Mouse (Mus musculus): ENCODE data around the gene Gm34653. TPM values are rescaled to one million over a fixed set of nuclear protein-coding genes. Genes with fewer than 3 reads are reported as not detected.
A peak's percentile ranks its signal among the peaks of the same experiment; 100 is the strongest.
"Not testable (repeated sequence)": the region's sequence is repeated elsewhere in the genome, so short reads cannot be mapped to it uniquely, and the experiment has no call there.

Gm34653 gene
- polyA plus RNA-seq, 1 experiment: not detected

GRCm38 (mm10) chr2:34826460-34827231 lies 6.2 kb upstream of the Gm34653 start:
- H3K27ac ChIP-seq (ENCODE audit: insufficient read depth, low read length): 0 out of 2 replicates have a peak overlapping the region, but pooled peaks have one; percentile 1
- peak overlapping the region; percentile 61 for H3K4me3 ChIP-seq (replicated peaks; ENCODE audit: insufficient read depth, low read depth, low read length)
- H3K27me3 ChIP-seq (ENCODE audit: control insufficient read depth, insufficient read depth, low read length): no peaks in the 10 kb centered on the region
- H3K4me1 ChIP-seq (ENCODE audit: control insufficient read depth, insufficient read depth, low read length): peaks cover 3% of the 10 kb centered on the region; the same call in 1 of the 2 replicates
- 33% methylated on average over 19 of the region's 21 CpGs for WGBS
- no peak for DNase-seq
- TF ChIP-seq POLR2A (IDR thresholded peaks at IDR 0.05; ENCODE audit: borderline replicate concordance, insufficient read depth, low read length): no peak
- no peak for TF ChIP-seq CTCF (IDR thresholded peaks at IDR 0.05; ENCODE audit: borderline replicate concordance, insufficient read depth, low read depth, low read length)

DNA sequence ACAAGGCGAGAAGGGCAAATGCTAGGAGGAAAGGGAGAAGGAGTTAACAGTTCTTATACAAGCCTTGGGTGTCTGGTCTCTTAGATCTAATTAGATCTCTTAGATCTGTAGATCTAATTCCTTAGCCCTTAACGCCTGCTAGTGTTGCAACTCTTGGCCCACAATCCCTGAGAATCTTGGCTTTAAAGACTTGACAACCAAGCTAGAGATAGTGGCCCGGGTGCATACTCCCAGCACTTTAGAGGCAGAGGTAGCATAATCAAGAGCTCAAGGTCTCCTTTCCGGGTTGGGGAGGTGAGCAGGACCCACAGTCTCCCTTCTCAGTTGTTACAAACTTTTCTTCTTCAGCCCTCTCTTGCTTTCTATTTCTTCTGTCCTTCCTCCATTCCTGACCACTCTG lies 5.2 kb upstream of the Gm34653 start:
- Histone ChIP-seq H3K4me1 (ENCODE audit: control insufficient read depth, insufficient read depth, low read length) (peaks cover 3% of the 10 kb centered on the region; the same call in 1 of the 2 replicates), H3K27ac (ENCODE audit: insufficient read depth, low read length) (no peak overlapping the region), H3K4me3 (replicated peaks; ENCODE audit: insufficient read depth, low read depth, low read length) (no peak overlapping the region), H3K27me3 (ENCODE audit: control insufficient read depth, insufficient read depth, low read length) (no peaks in the 10 kb centered on the region)
- WGBS: 91% methylated on average over 4 of the region's 4 CpGs
- DNase-seq: no peak
- TF ChIP-seq POLR2A (IDR thresholded peaks at IDR 0.05; ENCODE audit: borderline replicate concordance, insufficient read depth, low read length): no peak
- TF ChIP-seq CTCF (IDR thresholded peaks at IDR 0.05; ENCODE audit: borderline replicate concordance, insufficient read depth, low read depth, low read length): no peak

GRCm38 (mm10) chr2:34828026-34828425 lies 4.8 kb upstream of the Gm34653 start:
- no peak for DNase-seq
- WGBS: 80% methylated on average over 1 of the region's 1 CpGs
- no peak for TF ChIP-seq CTCF (IDR thresholded peaks at IDR 0.05; ENCODE audit: borderline replicate concordance, insufficient read depth, low read depth, low read length)
- no peak for TF ChIP-seq POLR2A (IDR thresholded peaks at IDR 0.05; ENCODE audit: borderline replicate concordance, insufficient read depth, low read length)
- H3K4me3 ChIP-seq (replicated peaks; ENCODE audit: insufficient read depth, low read depth, low read length): no peak overlapping the region
- no peak overlapping the region for H3K27ac ChIP-seq (ENCODE audit: insufficient read depth, low read length)
- no peaks in the 10 kb centered on the region for H3K27me3 ChIP-seq (ENCODE audit: control insufficient read depth, insufficient read depth, low read length)
- peaks cover 3% of the 10 kb centered on the region; the same call in 1 of the 2 replicates for H3K4me1 ChIP-seq (ENCODE audit: control insufficient read depth, insufficient read depth, low read length)

DNA sequence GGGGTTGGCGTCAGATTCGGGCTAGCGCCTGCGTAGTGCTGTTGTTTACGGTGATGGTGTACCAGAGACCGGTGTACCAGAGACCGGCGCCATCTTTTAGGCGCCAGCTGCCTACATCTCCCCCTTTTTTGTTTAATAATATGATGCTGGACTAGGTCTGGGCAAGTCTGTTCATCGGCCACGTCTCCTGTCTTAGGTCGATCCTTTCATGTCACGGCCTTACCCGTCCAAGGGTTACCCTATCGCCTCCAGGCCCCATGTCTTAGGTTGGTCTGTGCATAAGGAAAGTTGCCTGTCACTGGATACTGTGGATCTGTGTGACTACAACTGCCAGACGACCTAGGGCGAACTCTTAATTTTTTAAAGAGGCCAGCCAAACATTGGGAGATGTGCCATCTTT lies 2.7 kb upstream of the Gm34653 start:
- DNase-seq; H3K4me1 ChIP-seq (ENCODE audit: control insufficient read depth, insufficient read depth, low read length); H3K27me3 ChIP-seq (ENCODE audit: control insufficient read depth, insufficient read depth, low read length); H3K4me3 ChIP-seq (replicated peaks; ENCODE audit: insufficient read depth, low read depth, low read length); H3K27ac ChIP-seq (ENCODE audit: insufficient read depth, low read length): not testable (repeated sequence)
- WGBS: 93% methylated on average over 17 of the region's 17 CpGs

DNA sequence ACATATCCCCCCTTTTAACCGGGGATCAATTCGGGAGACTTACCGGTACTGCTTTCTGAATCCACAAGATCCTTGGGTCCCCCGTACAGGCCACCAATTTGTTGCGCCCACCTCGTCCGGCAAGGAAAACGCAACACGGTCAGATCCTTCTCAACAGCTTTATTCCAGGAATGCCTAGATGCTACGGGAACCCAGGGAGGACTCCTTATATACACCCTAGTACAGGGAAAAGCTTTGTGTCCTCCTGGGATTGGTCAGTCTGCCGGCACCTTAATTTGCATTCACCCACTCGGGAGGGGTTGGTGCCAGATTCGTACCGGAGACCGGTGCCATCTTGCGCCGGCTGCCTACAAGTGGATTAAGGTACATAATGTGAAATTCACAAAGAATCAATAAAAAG lies 817 bp downstream of the Gm34653 start:
- Histone ChIP-seq H3K4me1 (ENCODE audit: control insufficient read depth, insufficient read depth, low read length) (no peaks in the 10 kb centered on the region), H3K4me3 (replicated peaks; ENCODE audit: insufficient read depth, low read depth, low read length) (no peak overlapping the region), H3K27ac (ENCODE audit: insufficient read depth, low read length) (no peak overlapping the region), H3K27me3 (ENCODE audit: control insufficient read depth, insufficient read depth, low read length) (no peaks in the 10 kb centered on the region)
- no peak for DNase-seq
- 85% methylated on average over 17 of the region's 17 CpGs for WGBS
- TF ChIP-seq CTCF (IDR thresholded peaks at IDR 0.05; ENCODE audit: borderline replicate concordance, insufficient read depth, low read depth, low read length) (no peak), POLR2A (IDR thresholded peaks at IDR 0.05; ENCODE audit: borderline replicate concordance, insufficient read depth, low read length) (no peak)

GRCm38 (mm10) chr2:34835669-34836068 lies 2.9 kb downstream of the Gm34653 start:
- WGBS: 62% methylated on average over 3 of the region's 3 CpGs
- H3K4me1 ChIP-seq (ENCODE audit: control insufficient read depth, insufficient read depth, low read length): no peaks in the 10 kb centered on the region
- DNase-seq: no peak

DNA sequence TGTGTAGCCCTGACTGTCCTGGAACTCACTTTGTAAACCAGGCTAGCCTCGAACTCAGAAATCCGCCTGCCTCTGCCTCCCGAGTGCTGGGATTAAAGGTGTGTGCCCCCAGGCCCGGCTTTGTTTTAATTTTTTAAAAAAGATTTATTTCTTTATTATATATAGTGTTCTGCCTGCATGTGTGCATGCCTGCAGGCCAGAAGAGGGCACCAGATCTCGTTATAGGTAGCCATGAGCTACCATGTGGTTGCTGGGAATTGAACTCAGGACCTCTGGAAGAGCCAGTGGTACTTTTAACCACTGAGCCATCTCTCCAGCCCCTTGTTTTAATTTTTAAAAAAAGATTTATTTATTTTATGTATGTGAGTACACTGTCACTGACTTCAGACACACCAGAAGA lies 7.3 kb downstream of the Gm34653 start:
- not testable (repeated sequence) for DNase-seq; H3K27me3 ChIP-seq (ENCODE audit: control insufficient read depth, insufficient read depth, low read length); H3K4me3 ChIP-seq (replicated peaks; ENCODE audit: insufficient read depth, low read depth, low read length); H3K4me1 ChIP-seq (ENCODE audit: control insufficient read depth, insufficient read depth, low read length); H3K27ac ChIP-seq (ENCODE audit: insufficient read depth, low read length)
- WGBS: 83% methylated on average over 5 of the region's 5 CpGs

More at GRCm38 (mm10) chr2:34835669-34836068, 2.9 kb downstream of the Gm34653 start:
- H3K4me3 ChIP-seq (replicated peaks; ENCODE audit: insufficient read depth, low read depth, low read length): no peak overlapping the region
- TF ChIP-seq POLR2A (IDR thresholded peaks at IDR 0.05; ENCODE audit: borderline replicate concordance, insufficient read depth, low read length) (no peak), CTCF (IDR thresholded peaks at IDR 0.05; ENCODE audit: borderline replicate concordance, insufficient read depth, low read depth, low read length) (no peak)
- H3K27me3 ChIP-seq (ENCODE audit: control insufficient read depth, insufficient read depth, low read length): no peaks in the 10 kb centered on the region
- no peak overlapping the region for H3K27ac ChIP-seq (ENCODE audit: insufficient read depth, low read length)

DNA sequence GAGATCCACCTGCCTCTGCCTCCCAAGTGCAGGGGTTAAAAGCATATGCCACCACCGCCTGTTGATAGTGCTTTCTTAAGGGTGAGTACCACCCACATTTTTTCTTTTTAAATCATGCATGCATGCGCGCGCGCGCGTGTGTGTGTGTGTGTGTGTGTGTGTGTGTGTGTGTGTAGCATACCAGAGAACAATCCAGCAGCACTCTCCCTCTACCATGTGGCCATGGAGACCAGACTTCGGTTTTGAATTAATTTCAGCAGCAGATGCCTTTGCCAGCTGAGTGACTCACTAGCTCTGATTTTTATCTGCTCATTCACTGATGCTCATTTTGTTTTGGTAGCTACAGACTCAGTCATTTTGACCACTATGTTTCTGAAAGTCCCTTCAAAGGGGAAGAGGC lies 8.9 kb downstream of the Gm34653 start:
- Histone ChIP-seq H3K4me1 (ENCODE audit: control insufficient read depth, insufficient read depth, low read length) (no peaks in the 10 kb centered on the region), H3K4me3 (replicated peaks; ENCODE audit: insufficient read depth, low read depth, low read length) (no peak overlapping the region), H3K27ac (ENCODE audit: insufficient read depth, low read length) (no peak overlapping the region), H3K27me3 (ENCODE audit: control insufficient read depth, insufficient read depth, low read length) (no peaks in the 10 kb centered on the region)
- WGBS: 76% methylated on average over 8 of the region's 8 CpGs
- DNase-seq: no peak
- TF ChIP-seq POLR2A (IDR thresholded peaks at IDR 0.05; ENCODE audit: borderline replicate concordance, insufficient read depth, low read length) (no peak), CTCF (IDR thresholded peaks at IDR 0.05; ENCODE audit: borderline replicate concordance, insufficient read depth, low read depth, low read length) (no peak)
